Mouse (Mus musculus): ENCODE results near the gene Cpne5.

The Cpne5 gene

DNA sequence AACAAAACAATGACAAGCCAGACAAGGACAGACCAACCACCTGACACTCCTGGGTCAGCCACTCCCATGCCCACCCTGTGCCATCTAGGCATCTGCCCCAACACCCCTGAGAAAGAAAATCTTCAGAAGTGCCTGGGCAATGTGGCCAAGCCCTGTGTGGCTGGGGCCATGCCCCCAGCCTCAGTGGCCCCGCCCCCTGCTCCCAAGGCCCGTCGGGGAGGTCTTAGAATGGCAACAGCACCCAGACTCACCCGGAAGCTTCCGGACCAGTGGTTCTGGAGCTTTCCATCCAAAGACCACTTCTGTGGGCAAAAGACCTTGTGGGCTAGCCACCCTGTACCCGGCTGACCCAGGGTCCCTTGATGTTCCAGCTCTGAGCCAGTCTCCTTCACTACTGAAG lies 35.4 kb downstream of the Cpne5 start:
- no peak for DNase-seq

DNA sequence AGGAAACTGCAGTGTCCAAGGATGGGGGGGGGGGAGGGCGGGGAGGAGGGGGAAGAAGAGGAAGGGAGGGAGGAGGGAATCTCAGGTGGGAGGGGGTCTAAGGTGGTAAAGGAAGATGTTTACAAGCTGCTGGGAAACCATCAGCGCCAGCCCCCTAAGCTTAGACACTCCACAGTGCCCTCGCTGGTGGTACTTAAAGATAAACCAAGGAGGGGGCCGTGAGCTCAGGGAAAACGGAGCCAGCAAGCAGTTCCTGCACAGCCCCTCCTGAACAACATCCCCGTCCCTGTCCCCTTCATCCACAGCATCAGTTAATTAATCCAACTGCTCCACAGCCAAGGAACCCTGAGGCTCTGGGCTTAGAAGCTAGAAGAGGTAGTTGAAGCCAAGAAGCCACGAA lies 38.1 kb downstream of the Cpne5 start:
- DNase-seq = no peak

DNA sequence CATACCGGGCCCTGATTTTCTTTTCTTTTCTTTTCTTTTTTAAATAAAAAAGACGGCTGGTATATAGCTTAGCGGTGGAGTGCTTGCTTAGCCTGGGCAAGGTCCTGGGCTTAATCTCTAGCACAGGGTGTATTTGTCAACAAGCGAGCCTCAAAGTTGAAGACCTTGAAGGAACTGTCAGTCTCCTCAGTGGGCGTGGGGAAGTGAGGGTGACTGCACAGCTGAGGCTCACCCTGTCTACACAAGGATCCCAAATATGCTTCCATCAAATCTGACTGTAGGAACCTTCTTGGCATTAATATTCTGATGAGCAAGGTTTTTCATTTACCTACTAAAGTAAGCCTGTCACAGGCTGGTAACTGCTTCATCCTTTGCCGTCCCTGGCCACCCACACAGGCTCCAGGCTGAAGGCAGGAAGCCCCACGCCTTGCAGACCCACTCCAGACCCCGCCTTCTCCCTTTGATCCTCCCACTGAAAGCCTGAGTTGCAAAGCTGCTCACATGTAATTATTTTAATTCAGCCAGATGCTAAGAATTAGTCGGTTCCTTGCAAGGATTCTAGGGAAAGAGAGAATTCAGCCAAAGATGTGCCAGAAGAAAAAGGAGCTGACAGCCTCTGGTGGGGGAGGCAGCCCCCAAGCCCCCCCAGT lies 38.7 kb downstream of the Cpne5 start:
- peak; percentile 45 for DNase-seq

DNA sequence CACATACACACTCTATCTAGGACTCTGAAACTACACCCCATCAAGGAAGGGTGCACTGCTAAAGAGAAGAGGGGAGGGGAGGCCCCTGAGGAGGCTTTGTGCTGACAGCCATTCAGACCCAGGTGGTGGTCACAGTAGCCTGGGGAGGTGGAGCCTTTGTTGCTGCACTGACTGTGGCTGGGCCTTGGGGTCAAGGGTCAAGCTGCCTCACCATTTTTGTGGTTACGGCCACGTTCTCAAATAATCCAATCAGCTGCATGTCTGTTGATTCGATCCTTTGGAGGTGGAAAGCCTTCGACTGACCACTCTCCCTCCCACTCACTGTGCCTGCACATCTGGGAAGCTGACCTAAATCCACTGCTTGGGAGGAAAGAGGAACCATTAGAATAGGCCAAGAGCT lies 42.4 kb downstream of the Cpne5 start:
- DNase-seq = no peak

DNA sequence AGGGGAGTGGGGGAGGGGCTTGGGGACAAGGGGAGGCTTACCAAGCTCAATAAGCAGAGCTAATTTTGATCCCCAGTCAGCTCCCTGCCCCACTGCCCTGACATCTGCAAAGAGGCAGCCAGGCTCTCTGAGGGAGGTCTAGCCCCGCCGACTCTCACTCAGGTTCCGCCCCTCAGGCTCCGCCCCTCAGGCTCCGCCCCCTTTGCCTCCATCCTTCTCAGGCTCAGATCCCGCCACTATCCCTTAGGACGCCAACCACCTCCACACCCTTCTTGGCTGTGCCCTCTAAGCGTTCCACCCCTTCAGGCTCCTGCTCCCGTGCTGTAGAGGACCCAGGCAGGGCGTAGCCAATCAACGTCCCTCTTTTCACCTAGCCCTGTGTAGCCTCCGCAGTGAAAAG lies 49.0 kb downstream of the Cpne5 start:
- DNase-seq = peak; percentile 43

DNA sequence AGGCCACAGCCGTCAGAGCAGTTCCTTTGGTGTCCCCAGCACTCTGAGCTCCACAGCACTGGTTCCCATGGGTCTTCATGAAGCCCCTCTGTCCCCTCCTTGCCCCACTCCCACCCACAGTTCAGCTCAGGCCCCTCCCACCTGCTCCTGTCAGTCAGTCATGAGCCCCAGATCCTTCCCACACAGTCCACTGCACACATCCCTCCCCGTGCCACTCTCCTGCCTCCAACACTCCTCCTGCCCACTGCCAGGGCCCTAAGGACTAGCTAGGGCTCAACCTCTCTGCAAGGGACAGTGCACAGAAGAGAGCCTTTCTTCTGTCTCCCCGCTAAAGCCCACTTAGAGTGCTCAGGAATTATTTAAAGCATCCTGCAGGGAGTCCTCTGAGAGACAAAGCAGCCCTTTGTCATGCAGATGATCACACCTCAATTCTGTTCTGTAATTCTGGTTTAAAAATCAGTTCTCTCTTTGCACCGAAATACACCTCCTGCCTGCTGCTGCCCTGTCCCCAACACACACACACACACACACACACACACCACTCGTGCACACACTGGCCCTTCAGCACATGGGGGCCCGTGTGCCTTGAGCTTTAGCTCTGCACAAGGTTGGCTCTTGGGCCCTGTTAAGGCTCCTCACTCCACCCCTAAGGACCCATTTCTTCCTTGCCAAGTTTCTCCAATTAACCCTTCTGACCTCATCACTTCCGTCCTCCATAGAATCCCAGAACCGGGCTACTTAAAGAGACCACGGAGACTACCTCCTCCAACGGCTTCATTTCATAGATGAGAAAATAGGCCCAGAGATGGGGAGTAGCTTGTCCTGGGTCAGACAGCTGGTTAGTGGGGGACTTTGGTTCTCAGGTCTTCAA lies 50.7 kb downstream of the Cpne5 start:
- no peak for DNase-seq

DNA sequence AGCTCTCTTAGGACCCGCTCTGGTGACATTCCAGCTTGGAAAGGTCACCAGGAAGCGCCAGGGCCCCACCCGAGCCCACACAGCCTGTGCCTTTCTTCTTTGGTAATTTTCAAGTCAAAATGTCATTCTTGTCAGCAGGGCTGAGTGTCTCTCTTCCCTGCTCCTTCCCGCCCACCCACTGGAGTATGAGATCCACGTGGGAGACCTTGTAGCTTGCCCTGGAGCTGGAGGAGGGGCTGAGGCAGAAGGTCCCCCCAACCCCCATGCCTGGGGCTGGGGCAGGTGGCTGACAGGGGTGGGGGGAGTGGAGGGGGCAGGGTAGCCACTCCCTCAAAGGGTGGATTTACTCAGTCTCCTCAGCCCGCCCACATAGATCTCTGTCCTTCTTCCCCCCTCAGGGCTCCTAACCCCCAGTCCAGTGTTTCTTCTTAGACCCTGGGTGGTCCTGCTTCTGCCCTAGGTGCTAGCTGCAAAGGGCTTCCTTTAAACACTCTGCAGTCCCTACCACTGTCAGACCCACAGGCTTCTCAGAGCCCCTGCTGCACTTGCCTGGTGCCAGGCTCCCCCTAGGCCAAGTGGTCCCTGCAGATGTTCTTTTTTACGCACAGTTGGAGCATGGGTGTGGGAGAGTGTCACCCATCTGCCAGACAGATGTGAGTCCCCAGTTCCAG lies 52.5 kb downstream of the Cpne5 start:
- no peak for DNase-seq

DNA sequence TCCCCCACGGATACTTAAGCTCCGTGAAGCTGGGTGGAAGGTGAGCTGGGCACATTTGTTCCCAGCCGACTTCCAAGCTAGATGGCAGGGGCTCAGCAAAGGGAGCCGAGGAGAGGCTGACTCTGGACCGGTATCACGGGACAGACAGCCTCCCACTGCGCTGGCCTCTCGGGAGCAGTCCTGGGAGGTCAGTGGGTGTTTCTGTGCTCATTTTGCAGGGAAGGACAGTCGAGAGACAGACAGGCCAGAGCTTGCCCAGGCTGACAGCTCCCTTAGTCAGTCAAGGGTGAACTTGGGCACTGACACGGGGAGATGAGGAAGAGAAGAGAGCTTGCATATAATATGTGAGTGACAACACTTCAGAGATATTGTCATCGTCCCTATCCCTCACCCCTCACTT lies 54.8 kb downstream of the Cpne5 start:
- DNase-seq = no peak

DNA sequence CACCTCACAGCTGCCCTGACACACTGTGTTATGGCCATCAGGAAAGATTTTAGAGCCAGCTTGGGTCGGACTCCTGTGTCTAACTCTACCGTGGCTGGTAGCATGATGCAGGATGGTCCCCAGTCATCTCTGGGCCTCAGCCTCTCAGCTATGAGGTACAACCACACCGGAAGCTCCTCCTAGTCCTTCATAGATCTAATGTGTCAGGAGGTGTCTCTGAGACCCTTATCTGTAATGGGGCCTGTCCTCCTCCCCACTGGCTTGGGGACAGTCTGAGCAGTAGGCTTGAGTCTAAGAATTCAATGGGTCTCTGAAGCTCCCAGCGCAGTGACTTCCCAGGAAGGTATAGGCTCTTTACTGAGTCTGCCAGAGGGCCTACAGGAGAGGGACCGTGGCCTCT lies 56.2 kb downstream of the Cpne5 start:
- DNase-seq = no peak

DNA sequence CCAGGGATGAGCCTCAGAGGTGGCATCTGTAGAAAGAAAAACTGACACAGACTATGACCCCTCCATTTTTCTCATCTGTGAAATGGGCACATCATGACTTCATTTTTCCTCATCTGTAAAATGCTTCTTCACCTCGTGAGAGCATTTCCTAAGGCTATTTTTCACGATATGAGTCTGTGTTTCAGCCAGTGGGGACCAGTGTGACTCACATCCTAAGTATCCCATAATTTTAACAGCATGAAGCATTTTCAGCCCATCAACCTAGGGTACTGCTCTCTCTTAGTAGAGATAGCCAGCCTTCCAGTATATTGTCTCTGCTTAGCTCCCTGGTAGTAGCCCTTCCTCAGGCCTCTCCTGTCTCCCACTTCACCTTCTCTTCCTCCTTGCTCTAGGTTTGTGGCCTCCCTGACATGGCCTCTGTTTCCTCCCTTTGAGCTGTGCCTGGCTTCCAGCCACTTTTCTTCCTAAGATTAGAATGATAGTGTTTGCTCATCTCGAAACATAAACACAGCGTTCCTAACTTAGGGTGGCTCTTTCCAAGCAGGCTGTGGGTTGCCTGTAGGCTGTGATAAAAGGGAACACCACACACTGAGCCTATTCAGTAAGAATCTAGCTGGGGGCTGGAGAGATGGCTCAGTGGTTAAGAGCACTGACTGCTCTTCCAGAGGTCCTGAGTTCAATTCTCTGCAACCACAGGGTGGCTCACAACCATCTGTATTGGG lies 57.4 kb downstream of the Cpne5 start:
- no peak for DNase-seq

DNA sequence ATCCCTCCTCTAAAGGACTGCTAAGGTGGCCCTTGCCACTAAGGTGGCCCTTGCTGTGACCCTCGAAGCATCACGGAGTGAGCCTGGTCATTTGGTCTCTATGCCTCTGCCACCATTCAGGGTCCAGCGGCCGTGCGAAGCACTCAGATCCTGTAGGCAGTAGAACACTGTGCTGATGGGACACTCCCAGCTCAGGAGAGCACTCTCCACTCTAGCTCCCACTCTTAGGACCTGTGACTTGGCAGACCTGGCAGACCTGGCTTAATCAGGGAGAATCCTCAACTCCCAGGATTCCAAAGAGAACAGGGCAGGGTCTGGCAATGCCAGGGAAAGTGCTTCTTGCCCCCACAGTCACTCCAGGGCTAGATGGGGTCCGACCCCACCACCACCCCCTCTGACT lies 58.0 kb downstream of the Cpne5 start:
- no peak for DNase-seq

DNA sequence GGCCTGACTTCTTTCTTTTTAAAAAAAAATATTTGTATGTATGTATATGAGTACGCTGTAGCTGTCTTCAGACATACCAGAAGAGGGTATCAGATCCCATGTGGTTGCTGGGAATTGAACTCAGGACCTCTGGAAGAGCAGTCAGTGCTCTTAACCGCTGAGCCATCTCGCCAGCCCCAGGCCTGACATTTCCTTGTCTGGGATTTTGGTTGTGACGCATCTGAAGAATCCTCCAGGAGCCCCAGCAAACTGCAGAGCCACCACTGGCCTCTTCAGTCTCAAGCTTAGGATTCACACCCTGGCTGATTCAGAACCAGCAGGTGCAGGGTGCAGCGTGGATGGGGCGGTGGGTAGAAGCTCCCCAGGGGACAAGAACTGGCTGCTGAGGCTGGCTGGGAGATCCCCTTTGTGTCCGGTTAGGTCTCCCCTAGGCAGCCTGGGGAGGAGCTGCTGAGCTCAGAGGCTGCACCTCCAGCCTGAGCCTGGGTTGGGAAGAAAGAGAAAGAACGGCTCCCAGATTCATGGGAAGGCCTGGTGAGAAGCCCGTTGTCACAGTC lies 59.4 kb downstream of the Cpne5 start:
- no peak for DNase-seq

DNA sequence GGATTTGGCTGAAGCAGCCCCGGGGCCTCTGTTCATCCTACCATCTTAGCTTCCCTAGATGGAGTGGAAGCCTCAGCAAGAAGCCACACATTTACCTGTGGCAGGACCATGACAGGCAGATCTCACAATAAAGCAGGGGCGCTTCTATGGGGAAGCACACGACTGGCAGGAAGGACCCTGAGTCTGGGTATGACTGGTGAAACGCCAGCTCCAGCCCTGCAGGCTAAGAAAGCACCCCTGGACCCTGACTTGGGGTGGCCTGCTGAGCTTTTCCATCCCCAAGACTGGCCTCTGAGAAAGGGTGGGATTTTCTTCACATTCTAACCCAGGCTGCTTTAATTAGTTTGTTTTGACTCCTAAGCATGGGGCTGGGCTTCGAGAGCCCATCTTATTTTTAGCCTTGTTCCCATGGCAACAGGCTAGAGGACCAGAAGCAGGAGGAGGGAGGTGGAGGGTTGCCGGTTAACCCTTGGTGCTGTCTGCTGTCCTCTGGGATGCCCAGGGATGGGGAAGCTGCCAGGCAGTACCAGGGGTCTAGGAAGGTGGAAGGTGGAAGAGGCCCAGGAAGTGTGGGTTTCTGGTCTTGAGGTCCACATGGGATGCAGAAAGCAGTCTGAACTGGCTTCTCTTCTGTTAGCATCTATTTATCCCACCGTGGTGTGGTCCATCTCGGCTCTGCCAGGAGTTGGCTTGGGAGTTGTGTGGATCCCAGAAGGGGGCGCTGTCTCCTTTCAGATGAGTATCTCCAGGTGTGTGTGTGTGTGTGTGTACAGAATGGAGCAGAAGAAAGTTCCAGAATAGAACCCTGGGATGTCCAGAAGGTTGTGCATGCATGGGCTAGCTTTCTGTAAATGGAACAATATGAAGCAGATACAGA lies 61.3 kb downstream of the Cpne5 start:
- peak; percentile 87 for DNase-seq

DNA sequence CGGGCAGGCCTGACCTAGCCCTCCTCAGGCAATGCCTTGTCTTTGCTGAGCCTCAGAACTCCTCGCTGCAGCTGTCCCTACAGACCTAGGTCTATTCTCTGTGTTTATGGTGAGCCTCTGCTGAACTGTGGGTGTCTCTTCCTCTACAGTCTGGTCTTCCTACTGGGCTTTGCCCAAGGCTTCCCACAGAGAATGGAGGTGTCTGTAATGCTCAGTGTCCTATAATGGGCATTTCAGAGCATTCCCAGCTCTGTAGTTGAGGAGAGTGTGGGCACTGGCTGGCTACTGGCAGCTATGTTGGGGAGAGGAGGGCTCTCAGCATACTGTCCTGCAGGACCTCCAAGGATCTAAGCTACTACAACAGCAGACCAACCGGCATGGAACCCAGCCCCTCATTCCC lies 62.3 kb downstream of the Cpne5 start:
- no peak for DNase-seq

DNA sequence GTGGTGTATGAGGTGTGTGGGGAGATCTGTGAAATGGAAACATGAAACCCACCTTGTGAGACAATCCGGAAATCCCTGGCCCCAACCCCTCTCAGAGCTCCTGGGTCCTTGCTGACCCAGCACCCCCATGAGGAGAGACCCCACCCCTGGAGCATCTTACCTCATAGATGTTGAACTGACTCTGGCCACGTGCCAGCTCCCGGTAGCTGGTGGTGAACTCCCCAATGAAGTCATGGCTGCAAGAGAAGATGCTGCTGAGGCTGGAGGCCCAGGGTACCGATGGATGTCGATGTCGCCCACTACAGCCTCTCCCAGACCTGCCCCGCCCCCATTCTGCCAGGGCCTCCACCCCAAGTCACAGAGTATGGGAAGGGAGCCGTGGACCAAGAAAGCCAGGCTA lies 64.8 kb downstream of the Cpne5 start:
- no peak for DNase-seq

DNA sequence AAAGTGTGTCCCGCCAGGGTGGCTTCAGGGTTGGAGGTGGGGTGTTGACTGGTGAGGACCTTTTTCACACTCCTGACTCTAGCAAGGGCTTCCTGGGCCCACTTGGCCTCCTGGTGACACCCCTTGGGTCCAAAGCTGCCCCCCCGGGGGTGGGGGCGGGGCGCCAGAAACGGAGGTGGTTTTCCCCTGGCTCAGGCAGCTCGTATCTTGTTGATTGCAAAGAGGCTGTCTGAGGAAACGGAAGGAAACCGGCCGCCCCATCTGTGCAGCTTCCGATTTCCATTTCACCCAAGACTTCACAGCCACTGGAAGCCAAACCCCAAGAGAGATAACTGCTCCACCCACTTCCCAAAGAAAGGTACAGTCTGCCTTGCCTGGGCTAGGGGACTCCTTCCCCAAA lies 65.9 kb downstream of the Cpne5 start:
- DNase-seq = peak; percentile 42

DNA sequence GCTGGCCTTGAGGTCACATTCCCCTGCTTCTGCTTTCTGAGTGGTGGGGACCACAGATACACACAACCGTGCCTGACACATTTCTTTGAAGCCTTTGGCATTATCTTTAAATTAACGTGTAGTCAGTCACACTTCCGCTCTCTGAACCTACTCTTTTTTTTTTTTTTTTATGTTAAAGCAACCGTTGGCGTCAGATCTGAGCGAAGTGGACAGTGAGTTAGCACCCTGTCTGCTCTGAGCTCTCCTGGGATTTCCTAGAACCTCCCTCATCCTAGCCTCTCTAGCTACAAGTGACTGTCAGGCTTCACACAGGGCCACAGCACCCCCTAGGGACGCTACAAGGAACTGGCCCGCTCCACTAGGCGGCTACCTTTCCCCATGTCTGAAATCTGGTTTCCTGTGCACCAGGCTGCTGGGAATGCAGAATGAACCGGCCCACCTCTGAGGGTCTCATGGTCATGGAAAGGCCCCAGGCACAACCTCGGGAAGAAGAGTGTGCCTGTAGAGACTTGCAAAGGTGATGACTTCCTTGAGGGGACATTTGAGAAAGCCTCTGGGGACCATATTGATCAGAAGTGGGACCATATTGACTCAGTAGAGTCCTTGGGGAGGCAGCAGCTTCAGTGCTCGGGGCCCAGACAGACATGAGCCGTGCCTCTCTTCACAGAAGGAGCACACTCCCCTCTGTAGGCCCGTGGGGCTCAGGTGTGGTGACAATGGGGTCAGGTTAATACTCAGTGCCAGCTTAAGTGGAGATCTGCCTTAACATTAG lies 66.8 kb downstream of the Cpne5 start:
- DNase-seq = peak; percentile 92

DNA sequence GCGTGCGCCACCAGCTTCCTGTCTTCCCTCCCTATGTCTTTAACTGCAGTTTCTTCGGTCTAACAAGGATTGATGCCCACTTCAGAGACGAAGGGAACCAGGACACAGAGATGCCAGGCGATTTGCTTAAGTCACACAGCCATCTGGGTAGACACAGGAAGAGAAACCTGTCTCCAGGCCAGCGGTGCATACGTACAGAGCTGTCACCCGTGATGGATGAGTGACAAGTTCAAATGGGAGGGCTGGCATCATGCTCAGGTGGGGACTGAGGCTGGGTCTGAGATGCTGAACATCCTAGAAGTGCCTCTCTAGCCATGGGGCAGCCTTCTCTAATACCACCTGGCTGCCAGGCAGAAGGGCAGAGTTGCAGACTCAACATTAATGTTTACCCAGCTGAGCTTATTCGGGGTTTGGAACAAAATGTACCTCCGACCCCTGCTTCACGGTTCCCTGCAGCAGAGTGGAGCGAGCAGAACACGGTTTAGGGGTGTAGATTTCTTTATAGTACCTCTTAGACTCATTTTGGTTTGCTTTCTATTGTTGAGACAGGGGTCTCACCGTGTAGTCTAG lies 67.5 kb downstream of the Cpne5 start:
- peak; percentile 34 for DNase-seq

DNA sequence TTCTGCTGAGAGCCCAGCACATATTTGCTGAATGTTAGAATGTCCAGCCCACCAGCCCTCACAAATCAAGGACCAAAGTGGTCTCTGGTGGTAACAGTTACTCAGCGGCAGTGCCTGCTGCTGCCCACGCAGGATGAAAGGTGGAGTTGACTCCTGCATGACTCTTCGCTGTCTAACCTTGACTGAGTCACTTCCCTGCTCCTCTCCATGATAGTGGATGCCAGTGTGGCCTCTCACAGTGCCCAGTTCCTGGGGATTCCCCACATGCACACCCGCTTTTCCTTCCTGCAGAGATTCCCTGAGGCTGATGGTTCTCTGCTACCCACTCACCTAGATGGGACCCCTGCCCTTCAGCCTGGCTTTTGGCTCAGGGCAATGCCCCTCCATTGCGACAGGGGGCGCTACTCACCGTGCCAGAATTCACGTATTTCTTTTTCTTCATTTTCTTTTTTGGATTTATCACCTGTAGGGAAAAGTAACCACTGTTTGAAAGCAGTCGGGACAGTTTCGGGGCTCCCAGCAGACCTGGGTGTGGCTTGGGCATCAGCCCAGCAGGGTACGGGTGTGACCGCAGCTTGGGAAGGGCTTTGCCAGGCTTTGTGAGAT lies 68.9 kb downstream of the Cpne5 start:
- no peak for DNase-seq

DNA sequence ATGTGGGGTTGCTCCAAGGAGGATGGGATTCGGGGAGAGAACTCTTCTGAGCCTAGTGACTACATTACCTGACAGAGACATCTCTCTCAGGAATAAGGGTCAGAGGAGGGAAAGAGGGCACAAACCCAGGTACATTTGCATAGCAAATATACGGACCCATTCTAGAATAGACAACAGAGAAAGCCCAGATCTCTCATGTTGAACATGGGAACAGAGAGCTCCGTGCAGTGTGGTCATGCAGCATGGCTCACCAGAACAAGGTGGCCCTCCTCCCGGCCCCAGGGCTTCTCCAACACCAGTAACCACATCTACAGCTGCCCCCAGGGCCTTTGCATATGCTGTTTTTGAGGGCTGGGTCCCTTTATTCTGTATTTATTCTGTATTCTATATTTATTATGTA lies 69.5 kb downstream of the Cpne5 start:
- DNase-seq = no peak

Measured in kidney, postnatal 10 days (tissue).